Mouse (Mus musculus) lung, postnatal 0 days (tissue): ENCODE data around the gene Dkk2. TPM values are rescaled to one million over a fixed set of nuclear protein-coding genes. Genes with fewer than 3 reads are reported as not detected.
A peak's percentile ranks its signal among the peaks of the same experiment; 100 is the strongest.

Source experiments
- ATAC-seq: fragments of 200-750 bp; cut with Nextera tagmentation; 2 replicates; pipeline ENCODE4 v1.8.0; 2017; ENCODE audit warnings: moderate library complexity
- DNase-seq: peaks from one replicate; pipeline ENCODE4 v3.0.0-alpha.2; 2016; ENCODE audit warnings: low spot score
- H3K27ac ChIP-seq: fragments of 300-500 bp; sonication (generic); 2 replicates; pipeline ENCODE4 v1.5.1; 2014; ENCODE audit warnings: antibody characterized with exemption, mild to moderate bottlenecking, low read length, mixed read lengths
- H3K27me3 ChIP-seq: fragments of 300-500 bp; sonication (generic); replicated peaks from 2 replicates; pipeline ENCODE4 v1.6.1; 2014; ENCODE audit warnings: low read length, mixed read lengths; ENCODE audit not compliant: insufficient read depth
- H3K36me3 ChIP-seq: fragments of 300-500 bp; sonication (generic); 2 replicates; pipeline ENCODE4 v1.6.1; 2014; ENCODE audit warnings: low read length, mixed read lengths; ENCODE audit not compliant: insufficient read depth
- H3K4me1 ChIP-seq: fragments of 300-500 bp; sonication (generic); 2 replicates; pipeline ENCODE4 v1.6.1; 2014; ENCODE audit warnings: antibody characterized with exemption, low read depth, low read length, mixed read lengths; ENCODE audit not compliant: insufficient read depth
- H3K4me2 ChIP-seq: fragments of 300-500 bp; sonication (generic); replicated peaks from 2 replicates; pipeline ENCODE4 v1.6.1; 2014; ENCODE audit warnings: low read depth, mild to moderate bottlenecking, low read length, moderate library complexity, mixed read lengths
- H3K4me3 ChIP-seq: fragments of 300-500 bp; sonication (generic); 2 replicates; pipeline ENCODE4 v1.5.1; 2014; ENCODE audit warnings: low read depth, low read length
- H3K9ac ChIP-seq: fragments of 300-500 bp; sonication (generic); replicated peaks from 2 replicates; pipeline ENCODE4 v1.6.1; 2014; ENCODE audit warnings: low read depth, mild to moderate bottlenecking
- H3K9me3 ChIP-seq: fragments of 300-500 bp; sonication (generic); 2 replicates; pipeline ENCODE4 v1.6.1; 2016; ENCODE audit warnings: low read length, mixed read lengths
- CTCF ChIP-seq: IDR thresholded peaks from 2 replicates; pipeline ENCODE4 v1.5.1; 2016; ENCODE audit warnings: antibody characterized with exemption, mild to moderate bottlenecking
- EP300 ChIP-seq: IDR thresholded peaks from 2 replicates; pipeline ENCODE4 v1.6.1; 2016; ENCODE audit warnings: antibody characterized with exemption, mild to moderate bottlenecking, control low read depth
- WGBS: fragments of 180-500 bp; shearing (Covaris S2); extraction: QIAGEN DNeasy Blood & Tissue Kit; methylation state at CpG from one replicate; pipeline ENCODE4 v1.1.7; 2014; 5-methylcytosine and 5-hydroxymethylcytosine counted together
- polyA plus RNA-seq: library from polyadenylated mRNA; unstranded; fragments of >200 nt; fragmentation: Nextera tagmentation; extraction: Ambion mirVana; gene quantifications from 2 replicates; pipeline ENCODE4 v1.2.1, GENCODE M21; 2015

Gene Dkk2
- polyA plus RNA-seq, 1 experiment from 2014 or later, result 1.5 TPM

GRCm38 (mm10) chr3:132219977-132220487 is 134.9 kb downstream of the Dkk2 start:
- WGBS, result 66% methylated on average over 7 of the region's 7 CpGs
- Histone ChIP-seq H3K27me3 (no peaks in the 10 kb centered on the region), H3K36me3 (no peaks in the 10 kb centered on the region), H3K4me3 (no peak overlapping the region), H3K9me3 (no peaks in the 10 kb centered on the region), H3K9ac (no peak overlapping the region), H3K4me2 (no peak overlapping the region), H3K27ac (no peak overlapping the region), H3K4me1 (no peaks in the 10 kb centered on the region)
- ATAC-seq (no peak), DNase-seq (no peak)
- no peak for TF ChIP-seq CTCF
- TF ChIP-seq EP300, result no peak

GRCm38 (mm10) chr3:132227622-132228021 is 142.5 kb downstream of the Dkk2 start:
- no peak overlapping the region for H3K4me3 ChIP-seq
- no peaks in the 10 kb centered on the region for H3K9me3 ChIP-seq
- no peak overlapping the region for H3K4me2 ChIP-seq
- no peak overlapping the region for H3K9ac ChIP-seq
- DNase-seq (peak; percentile 36), ATAC-seq (peak; percentile 74)
- no peak for TF ChIP-seq CTCF
- TF ChIP-seq EP300, result peak; percentile 59
- no peak overlapping the region for H3K27ac ChIP-seq
- H3K27me3 ChIP-seq, result no peaks in the 10 kb centered on the region
- no peaks in the 10 kb centered on the region for H3K4me1 ChIP-seq
- H3K36me3 ChIP-seq, result no peaks in the 10 kb centered on the region
- 53% methylated on average over 1 of the region's 1 CpGs for WGBS
